Mouse (Mus musculus): Measurements from ENCODE around the gene AW146154.
"Not testable (repeated sequence)": the region's sequence is repeated elsewhere in the genome, so short reads cannot be mapped to it uniquely, and the experiment has no call there.

The AW146154 gene

GRCm38 (mm10) chr7:41499389-41500049 lies at the start of gene AW146154, which contains the start of gene Gm20449:
TSS of gene AW146154 (minus strand) at chr7:41499890.
TSS of gene Gm20449 (minus strand) at chr7:41499417.
- DNase-seq (ENCODE audit: low read depth, low spot score): peak; percentile 97

DNA sequence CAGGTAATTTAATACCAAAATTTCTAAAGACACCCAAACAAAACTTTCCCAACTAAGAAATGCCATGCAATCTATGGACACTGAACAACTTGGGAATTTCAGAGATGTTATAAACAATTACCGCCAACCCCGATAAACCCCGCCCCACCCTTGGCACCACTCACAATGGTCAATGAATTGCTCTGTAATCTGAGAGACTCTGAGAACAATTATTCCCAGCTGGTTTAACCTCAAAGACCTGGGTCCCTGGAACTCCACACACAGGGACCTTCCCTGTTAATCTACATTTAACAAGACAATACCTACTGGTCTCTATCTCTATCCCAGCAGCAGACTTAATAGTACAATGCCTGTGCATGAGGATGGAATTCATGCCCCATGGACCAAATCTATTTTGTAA lies 13.0 kb upstream of the AW146154 start:
- DNase-seq (ENCODE audit: low read depth, low spot score): peak; percentile 87

- DNase-seq (ENCODE audit: low read depth, low spot score): peak; percentile 83
Observed at GRCm38 (mm10) chr7:41512207-41512606, 12.5 kb upstream of the AW146154 start.

GRCm38 (mm10) chr7:41502402-41502801 lies 2.7 kb upstream of the AW146154 start:
- peak; percentile 44 for DNase-seq (ENCODE audit: low read depth, low spot score)

DNA sequence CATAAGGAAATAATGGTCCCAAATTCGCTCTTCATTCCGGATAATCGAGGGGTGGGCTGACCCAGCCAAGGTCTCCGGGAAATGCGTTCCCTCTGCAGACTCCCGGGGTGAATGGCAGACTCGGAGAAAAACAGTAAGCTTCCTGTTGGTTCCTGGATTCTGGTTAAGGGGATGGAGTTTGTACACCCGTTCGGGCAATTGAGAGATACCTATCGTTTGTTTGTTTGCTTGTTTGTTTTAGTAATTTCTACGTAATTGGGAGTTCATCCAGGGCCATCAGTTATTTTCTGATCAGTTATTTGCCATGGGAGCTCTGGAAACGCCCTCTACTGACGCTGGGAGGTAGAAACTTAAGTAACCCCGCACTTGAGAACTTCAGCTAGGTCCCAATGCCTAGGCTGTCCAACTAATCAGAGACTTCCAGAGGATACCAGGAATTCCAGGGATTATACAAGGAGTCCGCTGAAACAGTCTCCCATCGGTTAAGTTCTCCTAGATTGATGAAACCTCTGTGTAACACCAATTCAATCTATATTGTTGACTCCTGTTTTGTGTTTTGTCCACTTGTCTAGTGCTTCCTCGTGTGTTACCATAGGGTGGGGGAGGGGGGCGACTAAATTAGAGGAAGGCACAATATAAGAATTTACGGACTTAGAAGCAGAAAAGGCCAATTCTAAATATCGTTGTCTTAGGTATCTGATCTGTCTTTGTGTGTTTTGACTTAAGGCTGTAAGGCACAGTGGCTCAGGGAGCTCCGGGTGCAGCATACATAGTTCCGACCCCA lies 653 bp upstream of the AW146154 start:
- peak; percentile 84 for DNase-seq (ENCODE audit: low read depth, low spot score)

DNA sequence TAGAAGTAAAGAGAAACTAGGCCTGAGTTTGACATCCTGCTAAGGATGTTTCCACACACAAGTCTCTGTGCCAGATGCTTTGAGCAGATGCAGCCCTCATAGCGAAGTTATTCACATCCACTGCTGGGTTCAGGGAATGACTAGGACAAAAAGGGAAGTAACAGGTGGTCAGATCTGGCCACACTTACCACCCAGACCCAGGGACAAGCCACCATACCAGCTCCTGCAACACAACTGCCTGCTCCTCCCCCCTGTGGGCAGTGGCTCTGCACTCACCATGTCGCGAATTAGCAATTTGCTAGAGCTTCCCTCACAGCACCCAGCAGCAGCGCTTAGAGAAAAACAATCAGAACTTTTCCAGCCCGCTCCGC lies 687 bp downstream of the AW146154 start:
- not testable (repeated sequence) for DNase-seq (ENCODE audit: low read depth, low spot score)

- not testable (repeated sequence) for DNase-seq (ENCODE audit: low read depth, low spot score)
Observed at GRCm38 (mm10) chr7:41498464-41498863, 1.2 kb downstream of the AW146154 start.

DNA sequence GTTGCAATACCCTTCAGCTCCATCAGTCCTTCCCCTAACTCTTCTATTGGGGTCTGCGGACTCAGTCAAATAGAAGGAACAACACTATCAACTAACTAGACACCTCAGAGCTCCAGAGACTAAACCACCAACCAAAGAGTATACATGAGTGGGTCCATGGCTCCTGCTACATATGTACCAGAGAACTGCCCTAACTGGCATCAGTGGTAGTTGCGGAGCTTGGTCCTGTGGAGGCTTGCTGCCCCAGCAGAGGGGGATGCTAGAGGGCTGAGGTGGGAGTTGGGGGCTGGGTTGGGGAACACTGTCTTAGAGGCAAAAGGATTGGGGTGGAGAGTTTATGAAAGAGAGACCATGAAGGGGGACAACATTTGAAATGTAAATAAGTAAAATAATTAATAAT lies 1.8 kb downstream of the AW146154 start:
- no peak for DNase-seq (ENCODE audit: low read depth, low spot score)

DNA sequence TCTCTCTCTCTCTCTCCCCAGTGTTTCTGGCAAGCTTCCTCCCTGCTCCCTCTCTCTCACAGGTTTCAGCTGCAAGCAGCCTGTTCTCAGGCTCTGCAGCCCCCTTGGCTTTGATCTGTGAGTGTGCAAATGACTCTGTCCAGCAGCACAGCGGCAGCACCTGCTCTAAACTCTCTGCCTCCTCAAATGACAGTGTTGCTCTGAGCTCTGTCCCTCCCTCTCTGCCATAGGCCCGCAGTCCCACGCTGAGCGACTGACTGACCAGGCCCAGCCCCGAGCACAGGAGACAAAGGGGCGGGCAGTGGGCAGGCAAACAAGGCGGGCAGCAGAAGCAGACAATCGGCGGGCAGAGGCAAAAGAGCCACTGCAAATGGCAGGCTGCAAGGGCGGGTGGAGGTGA lies 47.8 kb downstream of the AW146154 start:
- DNase-seq (ENCODE audit: low read depth, low spot score): peak; percentile 30

DNA sequence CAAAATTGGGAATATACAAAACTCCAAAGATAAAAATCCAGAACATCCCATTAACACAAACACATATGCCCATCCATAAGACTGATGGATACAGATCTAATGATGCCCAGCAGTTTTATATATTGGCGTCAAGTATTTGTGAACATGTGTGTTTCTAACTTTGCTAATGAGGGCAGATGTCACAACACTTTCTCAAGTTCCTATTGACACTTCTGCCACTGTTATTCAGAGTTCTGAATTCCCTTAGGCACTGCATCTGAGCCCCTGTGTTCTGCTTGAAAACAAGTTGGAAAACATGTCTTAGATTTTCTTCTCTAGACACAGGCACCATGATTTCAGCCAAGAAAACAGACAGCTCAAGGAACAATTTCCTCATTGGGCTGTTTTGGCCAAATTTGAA lies 51.1 kb downstream of the AW146154 start, which contains the start of gene Vmn2r57:
Gene Vmn2r57, minus strand, starts transcription at position 101 of the 400 bp plus-strand sequence.
- DNase-seq (ENCODE audit: low read depth, low spot score): not testable (repeated sequence)
